Mouse (Mus musculus): ENCODE measurements around the gene Mapkapk3. TPM values are rescaled to one million over a fixed set of nuclear protein-coding genes. Genes with fewer than 3 reads are reported as not detected.

Mapkapk3 gene
- total and polyA plus RNA-seq, 3 experiments: 42.3 to 49.9 TPM; not detected in 1

GRCm38 (mm10) chr9:107267028-107267427 is 22.6 kb downstream of the Mapkapk3 start:
- Histone ChIP-seq H3K9me3 (replicated peaks; ENCODE audit: insufficient read depth, low read length) (no peaks in the 10 kb centered on the region), H3K27me3 (ENCODE audit: control insufficient read depth in 1 of 2, insufficient read depth in 2 of 2, low read length in 2 of 2) (no peaks in the 10 kb centered on the region), H3K36me3 (ENCODE audit: control insufficient read depth in 1 of 2, insufficient read depth in 2 of 2, low read length in 2 of 2) (peaks cover 0 to 36% of the 10 kb centered on the region in 2 experiments; a peak in 2 of 4 replicates), H3K4me1 (ENCODE audit: control insufficient read depth in 1 of 2, insufficient read depth in 2 of 2, low read length in 2 of 2) (peaks cover 38 to 63% of the 10 kb centered on the region in 2 experiments), H3K9ac (ENCODE audit: control insufficient read depth, low read depth, low read length, poor library complexity, severe bottlenecking) (no peak overlapping the region), H3K4me3 (ENCODE audit: control insufficient read depth in 1 of 2, insufficient read depth in 1 of 2, low read depth in 2 of 2, low read length in 2 of 2) (no peak overlapping the region), H3K79me2 (ENCODE audit: control insufficient read depth, insufficient read depth, low read length, poor library complexity) (no peaks in the 10 kb centered on the region), H3K27ac (ENCODE audit: control insufficient read depth, low read depth, low read length) (peak overlapping the region; percentile 40)
- no peak for TF ChIP-seq ZMIZ1 (IDR thresholded peaks at IDR 0.05; ENCODE audit: low read depth, low read length)
- TF ChIP-seq ZNF384 (IDR thresholded peaks at IDR 0.05; ENCODE audit: low read depth, low read length): peak; percentile 33; the same call in 1 of the 2 replicates
- no peak for DNase-seq (ENCODE audit: low read depth, low spot score)

DNA sequence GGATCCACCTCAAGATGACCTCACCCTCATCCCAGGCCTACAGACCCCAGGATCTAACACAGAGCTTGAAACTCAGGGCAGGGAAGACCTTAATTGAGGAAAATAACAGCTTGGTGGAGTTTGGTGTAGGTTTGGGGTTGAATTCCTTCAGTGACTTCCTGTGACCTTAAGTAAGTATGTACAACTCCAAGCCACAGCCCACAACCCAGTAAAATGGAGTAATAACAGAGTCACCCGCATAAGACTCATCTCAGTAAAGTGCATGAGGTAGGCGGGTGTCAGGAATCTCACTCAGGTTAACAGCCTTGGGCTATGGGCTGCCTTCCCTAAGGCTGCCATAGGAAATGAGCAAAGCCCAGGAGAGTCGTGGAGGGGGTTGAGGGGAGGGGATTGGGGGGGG is 24.9 kb downstream of the Mapkapk3 start:
- H3K79me2 ChIP-seq (ENCODE audit: control insufficient read depth, insufficient read depth, low read length, poor library complexity): no peaks in the 10 kb centered on the region
- no peak for DNase-seq (ENCODE audit: low read depth, low spot score)
- no peaks in the 10 kb centered on the region for H3K9me3 ChIP-seq (replicated peaks; ENCODE audit: insufficient read depth, low read length)
- H3K27me3 ChIP-seq (ENCODE audit: control insufficient read depth in 1 of 2, insufficient read depth in 2 of 2, low read length in 2 of 2): no peaks in the 10 kb centered on the region
- TF ChIP-seq MXI1 (IDR thresholded peaks at IDR 0.05; ENCODE audit: low read depth, low read length): no peak
- TF ChIP-seq ETS1 (IDR thresholded peaks at IDR 0.05; ENCODE audit: low read depth, low read length): no peak
- no peak for TF ChIP-seq CHD2 (IDR thresholded peaks at IDR 0.05; ENCODE audit: low read length)
- TF ChIP-seq USF2 (IDR thresholded peaks at IDR 0.05; ENCODE audit: borderline replicate concordance in 1 of 2, insufficient read depth in 1 of 2, low read depth in 1 of 2, low read length in 2 of 2): no peak
- TF ChIP-seq POLR2A (IDR thresholded peaks at IDR 0.05; ENCODE audit: control insufficient read depth in 1 of 2, insufficient read depth in 1 of 2, low read depth in 1 of 2, low read length in 2 of 2, poor library complexity in 1 of 2): no peak
- TF ChIP-seq CHD1 (IDR thresholded peaks at IDR 0.05; ENCODE audit: low read depth, low read length): no peak
- TF ChIP-seq NELFE (IDR thresholded peaks at IDR 0.05; ENCODE audit: low read depth, low read length): no peak
- no peak for TF ChIP-seq ZNF384 (IDR thresholded peaks at IDR 0.05; ENCODE audit: low read depth, low read length)
- TF ChIP-seq JUND (IDR thresholded peaks at IDR 0.05; ENCODE audit: low read depth, low read length): no peak
- TF ChIP-seq TCF12 (IDR thresholded peaks at IDR 0.05; ENCODE audit: low read depth, low read length): no peak
- no peak for TF ChIP-seq MYB (IDR thresholded peaks at IDR 0.05; ENCODE audit: low read depth, low read length)
- no peak for TF ChIP-seq KAT2A (conservative IDR thresholded peaks at IDR 0.05; ENCODE audit: low read depth, low read length)
- no peak for TF ChIP-seq SMC3 (IDR thresholded peaks at IDR 0.05; ENCODE audit: low read depth, low read length)
- TF ChIP-seq GABPA (IDR thresholded peaks at IDR 0.05; ENCODE audit: low read depth, low read length): no peak
- no peak for TF ChIP-seq TAL1 (IDR thresholded peaks at IDR 0.05; ENCODE audit: low read length)
- TF ChIP-seq MYC (IDR thresholded peaks at IDR 0.05; ENCODE audit: low read depth, low read length): no peak
- TF ChIP-seq USF1 (IDR thresholded peaks at IDR 0.05; ENCODE audit: low read depth, low read length): no peak
- no peak for TF ChIP-seq MAZ (IDR thresholded peaks at IDR 0.05; ENCODE audit: low read depth, low read length)
- H3K4me1 ChIP-seq (ENCODE audit: control insufficient read depth in 1 of 2, insufficient read depth in 2 of 2, low read length in 2 of 2): peaks cover 38 to 56% of the 10 kb centered on the region in 2 experiments
- H3K27ac ChIP-seq (ENCODE audit: control insufficient read depth, low read depth, low read length): no peak overlapping the region
- peaks cover 0 to 34% of the 10 kb centered on the region in 2 experiments; a peak in 3 of 4 replicates for H3K36me3 ChIP-seq (ENCODE audit: control insufficient read depth in 1 of 2, insufficient read depth in 2 of 2, low read length in 2 of 2)
- H3K9ac ChIP-seq (ENCODE audit: control insufficient read depth, low read depth, low read length, poor library complexity, severe bottlenecking): no peak overlapping the region
- H3K4me3 ChIP-seq (ENCODE audit: control insufficient read depth in 1 of 2, insufficient read depth in 1 of 2, low read depth in 2 of 2, low read length in 2 of 2): no peak overlapping the region
